Mouse (Mus musculus) megakaryocyte, embryonic 14.5 days (primary cell): ENCODE data around the gene Selenos. TPM values are rescaled to one million over a fixed set of nuclear protein-coding genes. Genes with fewer than 3 reads are reported as not detected.

Source experiments
- H3K27me3 ChIP-seq: replicated peaks from 2 replicates; pipeline ENCODE3; 2012; ENCODE audit warnings: inconsistent platforms
- H3K36me3 ChIP-seq: replicated peaks from 2 replicates; pipeline ENCODE3; 2012; ENCODE audit warnings: low read length, inconsistent platforms, mixed read lengths
- H3K4me1 ChIP-seq: 2 replicates; pipeline ENCODE4 v1.6.1; 2012; ENCODE audit warnings: inconsistent platforms
- H3K4me3 ChIP-seq: replicated peaks from 2 replicates; pipeline ENCODE3; 2012; ENCODE audit warnings: moderate library complexity, mild to moderate bottlenecking, inconsistent platforms
- H3K9me3 ChIP-seq: 2 replicates; pipeline ENCODE4 v1.6.1; 2012; ENCODE audit warnings: inconsistent platforms
- FLI1 ChIP-seq: IDR thresholded peaks from 2 replicates; pipeline ENCODE4 v1.6.1; 2012; ENCODE audit warnings: low read length, inconsistent platforms, mixed read lengths
- GATA1 ChIP-seq: IDR thresholded peaks from 3 replicates; pipeline ENCODE4 v1.6.1; 2012; ENCODE audit warnings: mixed read lengths, low read length, inconsistent platforms, borderline replicate concordance
- polyA plus RNA-seq: library from polyadenylated mRNA; stranded (reverse); fragments of >175 nt; gene quantifications from 2 replicates; pipeline ENCODE4 v1.2.3, GENCODE M21; 2012; ENCODE audit warnings: low replicate concordance; ENCODE audit not compliant: insufficient read depth

Gene Selenos
- polyA plus RNA-seq, 1 experiment: 82.3 TPM

DNA sequence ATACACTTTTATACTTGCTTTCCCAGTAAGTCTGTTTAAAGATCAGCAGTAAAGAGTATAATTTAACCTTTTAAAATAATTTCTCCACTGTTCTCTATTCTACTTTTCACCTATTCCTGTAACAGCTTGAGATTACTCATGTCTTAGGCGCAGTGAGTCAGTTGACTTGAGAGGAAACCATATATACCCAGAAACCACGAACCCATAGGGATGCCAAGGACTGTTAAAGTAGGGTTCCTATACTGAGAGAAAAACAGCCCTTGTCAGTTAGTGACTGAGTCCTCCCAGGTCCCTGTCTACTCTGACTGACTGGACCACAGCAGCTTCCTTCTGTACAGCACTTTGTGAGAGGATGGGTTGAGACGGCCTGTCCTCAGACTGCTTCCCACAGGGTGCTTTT is 38.6 kb downstream of the Selenos start:
- H3K4me1 ChIP-seq: peaks cover 96% of the 10 kb centered on the region
- H3K27me3 ChIP-seq: no peaks in the 10 kb centered on the region
- peaks cover 72% of the 10 kb centered on the region for H3K36me3 ChIP-seq
- no peak for TF ChIP-seq FLI1
- TF ChIP-seq GATA1: no peak
- no peaks in the 10 kb centered on the region for H3K9me3 ChIP-seq
- H3K4me3 ChIP-seq: peak overlapping the region; percentile 79

GRCm38 (mm10) chr7:66118796-66119195 is 39.3 kb downstream of the Selenos start:
- Histone ChIP-seq H3K27me3 (no peaks in the 10 kb centered on the region), H3K9me3 (no peaks in the 10 kb centered on the region), H3K4me3 (peak overlapping the region; percentile 79), H3K36me3 (peaks cover 71% of the 10 kb centered on the region), H3K4me1 (peaks cover 94% of the 10 kb centered on the region)
- no peak for TF ChIP-seq GATA1
- no peak for TF ChIP-seq FLI1

GRCm38 (mm10) chr7:66120139-66120538 is 40.7 kb downstream of the Selenos start:
- H3K9me3 ChIP-seq: no peaks in the 10 kb centered on the region
- H3K36me3 ChIP-seq: peaks cover 73% of the 10 kb centered on the region
- no peak for TF ChIP-seq GATA1
- no peak for TF ChIP-seq FLI1
- peaks cover 93% of the 10 kb centered on the region for H3K4me1 ChIP-seq
- no peaks in the 10 kb centered on the region for H3K27me3 ChIP-seq
- peak overlapping the region; percentile 4 for H3K4me3 ChIP-seq

GRCm38 (mm10) chr7:66120702-66121396 is 41.4 kb downstream of the Selenos start:
- Histone ChIP-seq H3K36me3 (peaks cover 73% of the 10 kb centered on the region), H3K4me3 (peak overlapping the region; percentile 81), H3K9me3 (no peaks in the 10 kb centered on the region), H3K27me3 (no peaks in the 10 kb centered on the region), H3K4me1 (peaks cover 92% of the 10 kb centered on the region)
- TF ChIP-seq GATA1 (no peak), FLI1 (no peak)

- Histone ChIP-seq H3K27me3 (no peaks in the 10 kb centered on the region), H3K4me1 (peaks cover 93% of the 10 kb centered on the region), H3K4me3 (peak overlapping the region; percentile 53), H3K36me3 (peaks cover 86% of the 10 kb centered on the region), H3K9me3 (no peaks in the 10 kb centered on the region)
- TF ChIP-seq GATA1 (no peak), FLI1 (no peak)
These were observed 45.1 kb downstream of the Selenos start for GRCm38 (mm10) chr7:66124551-66124968.

GRCm38 (mm10) chr7:66125368-66125767 is 45.9 kb downstream of the Selenos start:
- no peaks in the 10 kb centered on the region for H3K27me3 ChIP-seq
- H3K9me3 ChIP-seq: no peaks in the 10 kb centered on the region
- peaks cover 90% of the 10 kb centered on the region for H3K4me1 ChIP-seq
- peaks cover 86% of the 10 kb centered on the region for H3K36me3 ChIP-seq
- H3K4me3 ChIP-seq: no peak overlapping the region
- TF ChIP-seq FLI1: no peak

DNA sequence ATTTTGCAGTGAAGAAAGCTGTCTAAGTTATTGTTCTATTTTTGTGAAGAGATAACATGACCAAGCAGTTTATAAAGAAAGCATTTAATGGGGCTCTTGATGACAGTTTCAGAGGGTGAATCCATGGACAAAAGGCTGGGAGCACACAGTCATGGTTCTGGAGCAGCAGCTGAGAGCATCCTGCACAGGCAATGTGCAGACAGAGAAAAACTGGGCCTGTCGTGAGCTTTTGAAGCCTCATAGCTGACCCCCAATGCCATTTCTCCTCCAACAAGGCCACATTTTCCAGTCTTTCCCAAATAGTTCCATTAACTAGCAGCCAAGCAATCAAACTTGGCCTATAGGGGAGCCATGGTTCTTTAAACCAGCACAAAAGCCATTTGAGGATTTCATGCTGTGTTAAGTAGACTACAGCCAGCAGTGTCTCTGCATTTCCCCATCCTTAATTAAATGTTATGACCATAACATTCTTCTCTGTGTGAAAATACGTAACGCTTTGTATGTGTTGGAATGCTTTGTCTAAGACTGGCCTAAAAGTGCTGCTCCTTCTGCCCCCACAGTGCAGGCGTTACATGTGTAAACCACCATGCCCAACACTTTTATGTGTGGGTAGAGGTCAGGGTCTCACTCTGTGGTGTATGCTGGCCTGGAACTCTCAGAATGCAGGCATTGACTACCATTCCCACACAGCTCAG is 48.6 kb downstream of the Selenos start:
- Histone ChIP-seq H3K4me3 (no peak overlapping the region), H3K27me3 (no peaks in the 10 kb centered on the region), H3K36me3 (peaks cover 96% of the 10 kb centered on the region), H3K9me3 (peaks cover 4% of the 10 kb centered on the region; the same call in 1 of the 2 replicates), H3K4me1 (peaks cover 84% of the 10 kb centered on the region)
- TF ChIP-seq GATA1: no peak
- TF ChIP-seq FLI1: no peak

DNA sequence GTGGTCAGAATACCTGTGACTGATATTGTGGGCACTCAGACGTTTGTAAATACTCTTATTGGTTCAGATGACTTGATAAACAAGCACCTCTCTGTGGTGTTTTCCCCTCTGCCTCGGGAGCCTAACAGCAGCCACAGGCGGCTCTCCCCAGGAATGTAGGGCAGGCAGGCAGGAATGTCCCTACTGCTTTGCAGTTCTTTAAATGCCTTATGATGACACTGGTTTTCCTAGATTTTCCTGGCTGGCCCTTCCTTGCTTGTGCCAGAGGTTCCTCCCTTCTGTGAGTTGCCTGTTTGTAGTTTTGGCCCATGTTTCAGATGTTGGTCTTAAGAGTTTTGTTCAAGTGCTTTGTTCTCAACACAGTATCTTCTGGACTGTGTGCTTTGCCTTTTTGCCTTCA is 49.4 kb downstream of the Selenos start:
- Histone ChIP-seq H3K27me3 (no peaks in the 10 kb centered on the region), H3K9me3 (peaks cover 4% of the 10 kb centered on the region; the same call in 1 of the 2 replicates), H3K4me1 (peaks cover 78% of the 10 kb centered on the region), H3K36me3 (peaks cover 89% of the 10 kb centered on the region), H3K4me3 (no peak overlapping the region)
- TF ChIP-seq FLI1 (no peak), GATA1 (no peak)

DNA sequence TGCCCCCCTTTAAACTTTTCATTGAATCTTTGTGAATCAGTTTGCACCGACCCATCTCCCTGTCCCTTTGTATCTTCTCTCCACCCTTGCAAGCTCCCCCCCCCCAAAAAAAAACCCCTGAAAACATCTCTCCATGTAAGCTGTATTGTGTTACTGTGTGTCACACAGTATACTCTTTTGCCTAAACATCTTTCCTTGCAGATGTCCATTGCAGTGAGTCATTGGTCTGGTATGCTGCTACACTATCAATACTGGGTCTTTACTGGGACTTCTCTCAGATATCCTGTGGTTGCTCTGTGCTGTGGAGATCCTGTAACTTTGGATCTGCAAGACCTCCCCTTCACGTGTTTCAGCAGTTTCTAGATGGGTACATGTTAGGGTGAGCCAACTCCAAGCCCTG is 50.8 kb downstream of the Selenos start:
- TF ChIP-seq FLI1 (no peak), GATA1 (no peak)
- H3K4me1 ChIP-seq: peaks cover 78% of the 10 kb centered on the region
- peaks cover 4% of the 10 kb centered on the region; the same call in 1 of the 2 replicates for H3K9me3 ChIP-seq
- H3K4me3 ChIP-seq: no peak overlapping the region
- no peaks in the 10 kb centered on the region for H3K27me3 ChIP-seq
- peaks cover 78% of the 10 kb centered on the region for H3K36me3 ChIP-seq

GRCm38 (mm10) chr7:66131776-66132421 is 52.5 kb downstream of the Selenos start:
- Histone ChIP-seq H3K4me3 (no peak overlapping the region), H3K36me3 (peaks cover 68% of the 10 kb centered on the region), H3K9me3 (peaks cover 4% of the 10 kb centered on the region; the same call in 1 of the 2 replicates), H3K4me1 (peaks cover 79% of the 10 kb centered on the region), H3K27me3 (no peaks in the 10 kb centered on the region)
- TF ChIP-seq FLI1 (no peak), GATA1 (no peak)

GRCm38 (mm10) chr7:66134154-66134553 is 54.7 kb downstream of the Selenos start:
- peaks cover 79% of the 10 kb centered on the region for H3K4me1 ChIP-seq

More at GRCm38 (mm10) chr7:66134154-66134553, 54.7 kb downstream of the Selenos start:
- Histone ChIP-seq H3K9me3 (peaks cover 4% of the 10 kb centered on the region; the same call in 1 of the 2 replicates), H3K4me3 (no peak overlapping the region), H3K36me3 (peaks cover 68% of the 10 kb centered on the region), H3K27me3 (no peaks in the 10 kb centered on the region)
- TF ChIP-seq FLI1 (no peak), GATA1 (no peak)
